In genomic region chr4:44029661-44030066, GRCm38 (mm10) we compare ENCODE assay signal across 12 mouse cellular contexts. TPM values are rescaled to one million over a fixed set of nuclear protein-coding genes. Genes with fewer than 3 reads are reported as not detected.
DNase-seq lines count a peak whose midpoint lies in the region; ATAC-seq and TF ChIP-seq lines count a peak whose summit lies in the region.
"Had no signal": no experiment of that assay in that cellular context is flagged by ENCODE, and none has a peak within 500 bp of the region (broad histone marks: within the 10 kb centered on the region; RNA-seq: fewer than 3 reads in every experiment).

No protein-coding gene starts in this region.

- H3K36me3 ChIP-seq in midbrain, postnatal 0 days (ENCODE audit: insufficient read depth, low read length) = peaks cover 74% of the 10 kb centered on the region
- H3K36me3 ChIP-seq in midbrain, embryonic 15.5 days (replicated peaks) = peaks cover 47% of the 10 kb centered on the region

- WGBS in midbrain, postnatal 0 days = 81% methylated on average over 15 of the region's 15 CpGs
- 80% methylated on average over 15 of the region's 15 CpGs for WGBS in midbrain, embryonic 15.5 days

- H3K4me2 ChIP-seq in midbrain, postnatal 0 days (ENCODE audit: low read depth, low read length, poor library complexity, severe bottlenecking) = no peak overlapping the region
- H3K4me2 ChIP-seq in midbrain, embryonic 15.5 days = no peak overlapping the region
- H3K4me2 ChIP-seq: embryonic facial prominence, embryonic 15.5 days; lung, embryonic 15.5 days had no signal

- no peak overlapping the region for H3K27ac ChIP-seq in midbrain, postnatal 0 days (ENCODE audit: low read depth, low read length)
- H3K27ac ChIP-seq in midbrain, embryonic 15.5 days = no peak overlapping the region
- H3K27ac ChIP-seq: embryonic facial prominence, embryonic 15.5 days; lung, embryonic 15.5 days had no signal

- peak; percentile 15; the same call in 1 of the 2 replicates for TF ChIP-seq CTCF in midbrain, postnatal 0 days (IDR thresholded peaks at IDR 0.05)

- H3K9me3 ChIP-seq in midbrain, postnatal 0 days (ENCODE audit: low read length) = no peaks in the 10 kb centered on the region
- no peaks in the 10 kb centered on the region for H3K9me3 ChIP-seq in midbrain, embryonic 15.5 days
- H3K9me3 ChIP-seq: embryonic facial prominence, embryonic 15.5 days; lung, embryonic 15.5 days had no signal

- no peak for ATAC-seq in midbrain, postnatal 0 days (ENCODE audit: low FRiP score)
- ATAC-seq in midbrain, embryonic 15.5 days (replicated peaks) = no peak
- ATAC-seq: Patski had no signal

- no peaks in the 10 kb centered on the region for H3K27me3 ChIP-seq in midbrain, postnatal 0 days (ENCODE audit: insufficient read depth, low read length)
- peaks cover 67% of the 10 kb centered on the region for H3K27me3 ChIP-seq in midbrain, embryonic 15.5 days (replicated peaks)
- H3K27me3 ChIP-seq: embryonic facial prominence, embryonic 15.5 days; lung, embryonic 15.5 days; Patski had no signal

- H3K4me3 ChIP-seq in midbrain, postnatal 0 days (ENCODE audit: low read depth, low read length) = no peak overlapping the region
- H3K4me3 ChIP-seq in midbrain, embryonic 15.5 days = no peak overlapping the region
- H3K4me3 ChIP-seq: embryonic facial prominence, embryonic 15.5 days; lung, embryonic 15.5 days had no signal

- no peaks in the 10 kb centered on the region for H3K4me1 ChIP-seq in midbrain, postnatal 0 days (ENCODE audit: insufficient read depth, low read length)
- peaks cover 16% of the 10 kb centered on the region for H3K4me1 ChIP-seq in midbrain, embryonic 15.5 days
- H3K4me1 ChIP-seq: lung, embryonic 15.5 days had no signal

- peak; percentile 95 for DNase-seq in heart, adult 11 months
- DNase-seq in heart, postnatal 25 days (ENCODE audit: low spot score) = no peak
- DNase-seq in midbrain, postnatal 0 days (ENCODE audit: low spot score) = peak; percentile 61
- DNase-seq in heart, adult 18-20 months = peak; percentile 55 to 75
- peak; percentile 24 to 34 for DNase-seq in layer of hippocampus, postnatal 14 days (ENCODE audit: low spot score in 2 of 2)
- DNase-seq in spleen, postnatal 36 days (ENCODE audit: low spot score in 2 of 2) = no peak
- DNase-seq in ovary, adult 18-20 months (ENCODE audit: low spot score) = no peak

- intact Hi-C loops in heart, postnatal 25 days (cut with DNase I) = no loop called here

- no peak overlapping the region for H3K9ac ChIP-seq in midbrain, postnatal 0 days (replicated peaks; ENCODE audit: low read length, poor library complexity, severe bottlenecking)
- no peak overlapping the region for H3K9ac ChIP-seq in midbrain, embryonic 15.5 days
- H3K9ac ChIP-seq: embryonic facial prominence, embryonic 15.5 days; lung, embryonic 15.5 days had no signal

RNA-seq across cellular contexts. Expression of gene Clta, which starts 25.4 kb away (rescaled TPM):
- 10 to 100 TPM; 77.8 to 84.2 TPM for total RNA-seq in heart, postnatal 25 days (2021)
- 539 and 562 TPM in 2 replicates for total RNA-seq in midbrain, postnatal 0 days (2014; rRNA removed)
- 380 and 390 TPM in 2 replicates for polyA plus RNA-seq in midbrain, postnatal 0 days (2015; fragmentation: Nextera tagmentation; extraction: Ambion mirVana)
- polyA plus RNA-seq in midbrain, embryonic 15.5 days (2015; fragmentation: Nextera tagmentation; extraction: Ambion mirVana) = 331 and 334 TPM in 2 replicates
- total RNA-seq in heart, adult 18-20 months (2021) = 10 to 100 TPM; 79.0 to 83.2 TPM
- 100 to 1,000 TPM; 289 to 299 TPM for total RNA-seq in layer of hippocampus, postnatal 14 days (2021)

RNA-seq across cellular contexts. Expression of gene Ccin, which starts 46.4 kb away (rescaled TPM):
- total RNA-seq in heart, postnatal 25 days (2021) = not detected
- total RNA-seq in midbrain, postnatal 0 days (2014; rRNA removed) = 0.33 and 0.49 TPM in 2 replicates
- not detected in 2 replicates for polyA plus RNA-seq in midbrain, postnatal 0 days (2015; fragmentation: Nextera tagmentation; extraction: Ambion mirVana)
- not detected in 2 replicates for polyA plus RNA-seq in midbrain, embryonic 15.5 days (2015; fragmentation: Nextera tagmentation; extraction: Ambion mirVana)
- total RNA-seq in heart, adult 18-20 months (2021) = not detected
- total RNA-seq in layer of hippocampus, postnatal 14 days (2021) = not detected
- total RNA-seq: left cerebral cortex, postnatal 25 days had no signal
- polyA plus RNA-seq: embryonic facial prominence, embryonic 15.5 days; lung, embryonic 15.5 days had no signal

RNA-seq across cellular contexts. Expression of gene Gne, which starts 54.3 kb away (rescaled TPM):
- total RNA-seq in heart, postnatal 25 days (2021) = 10 to 100 TPM; 25.7 to 28.7 TPM
- total RNA-seq in midbrain, postnatal 0 days (2014; rRNA removed) = 37.6 and 42.4 TPM in 2 replicates
- 26.8 and 27.7 TPM in 2 replicates for polyA plus RNA-seq in midbrain, postnatal 0 days (2015; fragmentation: Nextera tagmentation; extraction: Ambion mirVana)
- 25.5 and 29.3 TPM in 2 replicates for polyA plus RNA-seq in midbrain, embryonic 15.5 days (2015; fragmentation: Nextera tagmentation; extraction: Ambion mirVana)
- total RNA-seq in heart, adult 18-20 months (2021) = 10 to 100 TPM; 29.2 to 32.6 TPM
- 10 to 100 TPM; 42.0 to 45.9 TPM for total RNA-seq in layer of hippocampus, postnatal 14 days (2021)

Comparison
In these comparisons a context has a peak if more than half of its experiments do, and no peak if none do; other contexts are left out.
1. DNase-seq: peak in heart, adult 11 months (single experiment), midbrain, postnatal 0 days (single experiment), heart, adult 18-20 months (2 of 2) and layer of hippocampus, postnatal 14 days (2 of 2); none in heart, postnatal 25 days (single experiment), spleen, postnatal 36 days (0 of 2) and ovary, adult 18-20 months (single experiment).